Mouse (Mus musculus) brown adipose tissue, adult 24 weeks (tissue): Measurements from ENCODE around the gene Amdhd2. TPM values are rescaled to one million over a fixed set of nuclear protein-coding genes. Genes with fewer than 3 reads are reported as not detected.
"Not testable (repeated sequence)": the region's sequence is repeated elsewhere in the genome, so short reads cannot be mapped to it uniquely, and the experiment has no call there.

Experiments used
- H3K27ac ChIP-seq: fragments of 200-500 bp; replicated peaks from 2 replicates; pipeline ENCODE4 v1.5.1; 2012; ENCODE audit warnings: low read depth, mild to moderate bottlenecking, low read length
- H3K4me1 ChIP-seq: fragments of 200-500 bp; 2 replicates; pipeline ENCODE4 v1.6.1; 2012; ENCODE audit warnings: low read length, mixed read lengths; ENCODE audit not compliant: control insufficient read depth, insufficient read depth, insufficient read length
- H3K4me3 ChIP-seq: fragments of 200-500 bp; 2 replicates; pipeline ENCODE4 v1.5.1; 2012; ENCODE audit warnings: low read depth, mild to moderate bottlenecking, low read length, moderate library complexity; ENCODE audit not compliant: insufficient read depth
- polyA plus RNA-seq: library from polyadenylated mRNA; stranded (reverse); fragments of >200 nt; gene quantifications from 2 replicates; pipeline ENCODE4 v1.2.4, GENCODE M21; 2012; ENCODE audit not compliant: missing spikeins, insufficient read depth, insufficient read length

Amdhd2 gene
- polyA plus RNA-seq, 1 experiment: 13.4 TPM

- no peak overlapping the region for H3K27ac ChIP-seq
- H3K4me1 ChIP-seq: no peaks in the 10 kb centered on the region
These were observed 11.5 kb downstream of the Amdhd2 start for GRCm38 (mm10) chr17:24151890-24152563.

GRCm38 (mm10) chr17:24151382-24151781 is 12.2 kb downstream of the Amdhd2 start:
- Histone ChIP-seq H3K4me3 (no peak overlapping the region), H3K4me1 (no peaks in the 10 kb centered on the region), H3K27ac (no peak overlapping the region)

More at GRCm38 (mm10) chr17:24151890-24152563, 11.5 kb downstream of the Amdhd2 start:
- peak overlapping the region; percentile 44 for H3K4me3 ChIP-seq

- Histone ChIP-seq H3K4me1 (no peaks in the 10 kb centered on the region), H3K27ac (no peak within 1 kb of the TSS), H3K4me3 (peak within 1 kb of the TSS; percentile 44; the same call in 1 of the 2 replicates)
These were observed 12.7 kb downstream of the Amdhd2 start, which contains the start of gene Pdpk1 for GRCm38 (mm10) chr17:24150824-24151223. Pdpk1 (minus strand) TSS chr17:24150924.

- Histone ChIP-seq H3K4me1 (no peaks in the 10 kb centered on the region), H3K4me3 (no peak overlapping the region), H3K27ac (no peak overlapping the region)
These were observed 14.1 kb downstream of the Amdhd2 start for GRCm38 (mm10) chr17:24149421-24149820.

GRCm38 (mm10) chr17:24142897-24143296 is 20.7 kb downstream of the Amdhd2 start:
- Histone ChIP-seq H3K4me3 (no peak overlapping the region), H3K27ac (no peak overlapping the region), H3K4me1 (peaks cover 11% of the 10 kb centered on the region; the same call in 1 of the 2 replicates)

- Histone ChIP-seq H3K4me1 (peaks cover 16% of the 10 kb centered on the region; the same call in 1 of the 2 replicates), H3K27ac (peak overlapping the region; percentile 81), H3K4me3 (peak overlapping the region; percentile 97)
These were observed 22.1 kb downstream of the Amdhd2 start for GRCm38 (mm10) chr17:24141425-24141920.

- H3K4me1 ChIP-seq: peaks cover 16% of the 10 kb centered on the region; the same call in 1 of the 2 replicates
These were observed 22.6 kb downstream of the Amdhd2 start for GRCm38 (mm10) chr17:24140845-24141424.

GRCm38 (mm10) chr17:24139968-24140367 is 23.6 kb downstream of the Amdhd2 start:
- Histone ChIP-seq H3K27ac (no peak overlapping the region), H3K4me1 (peaks cover 17% of the 10 kb centered on the region), H3K4me3 (peak overlapping the region; percentile 97)

More at GRCm38 (mm10) chr17:24140845-24141424, 22.6 kb downstream of the Amdhd2 start:
- Histone ChIP-seq H3K27ac (peak overlapping the region; percentile 81), H3K4me3 (peak overlapping the region; percentile 97)

- Histone ChIP-seq H3K27ac (peak overlapping the region; percentile 20; the same call in 1 of the 2 replicates), H3K4me1 (peaks cover 21% of the 10 kb centered on the region), H3K4me3 (no peak overlapping the region)
These were observed 24.3 kb downstream of the Amdhd2 start for GRCm38 (mm10) chr17:24139256-24139655.

GRCm38 (mm10) chr17:24137226-24137880 is 26.2 kb downstream of the Amdhd2 start:
- no peak overlapping the region for H3K27ac ChIP-seq
- no peak overlapping the region for H3K4me3 ChIP-seq
- peaks cover 21% of the 10 kb centered on the region for H3K4me1 ChIP-seq

- H3K4me3 ChIP-seq: no peak overlapping the region
- peaks cover 20% of the 10 kb centered on the region for H3K4me1 ChIP-seq
- H3K27ac ChIP-seq: no peak overlapping the region
These were observed 29.5 kb downstream of the Amdhd2 start for GRCm38 (mm10) chr17:24134062-24134461.

GRCm38 (mm10) chr17:24132919-24133318 is 30.6 kb downstream of the Amdhd2 start:
- H3K4me3 ChIP-seq, H3K27ac ChIP-seq: not testable (repeated sequence)
- H3K4me1 ChIP-seq: peaks cover 18% of the 10 kb centered on the region

GRCm38 (mm10) chr17:24131570-24131969 is 32.0 kb downstream of the Amdhd2 start:
- Histone ChIP-seq H3K4me3 (no peak overlapping the region), H3K27ac (no peak overlapping the region), H3K4me1 (peaks cover 16% of the 10 kb centered on the region)

- not testable (repeated sequence) for H3K4me3 ChIP-seq
- Histone ChIP-seq H3K4me1 (peaks cover 11% of the 10 kb centered on the region), H3K27ac (peak overlapping the region; percentile 81; the same call in 1 of the 2 replicates)
These were observed 34.3 kb downstream of the Amdhd2 start for GRCm38 (mm10) chr17:24129246-24129645.

- Histone ChIP-seq H3K27ac (no peak overlapping the region), H3K4me3 (no peak overlapping the region), H3K4me1 (peaks cover 11% of the 10 kb centered on the region)
These were observed 36.0 kb downstream of the Amdhd2 start for GRCm38 (mm10) chr17:24127592-24127991.
